Mouse (Mus musculus): Measurements from ENCODE around the gene Qpctl. TPM values are rescaled to one million over a fixed set of nuclear protein-coding genes. Genes with fewer than 3 reads are reported as not detected.
"Not testable (repeated sequence)": the region's sequence is repeated elsewhere in the genome, so short reads cannot be mapped to it uniquely, and the experiment has no call there.

The Qpctl gene
- total RNA-seq, 4 experiments from 2014 or later = 1.6 to 2.3 (median 1.9) TPM

DNA sequence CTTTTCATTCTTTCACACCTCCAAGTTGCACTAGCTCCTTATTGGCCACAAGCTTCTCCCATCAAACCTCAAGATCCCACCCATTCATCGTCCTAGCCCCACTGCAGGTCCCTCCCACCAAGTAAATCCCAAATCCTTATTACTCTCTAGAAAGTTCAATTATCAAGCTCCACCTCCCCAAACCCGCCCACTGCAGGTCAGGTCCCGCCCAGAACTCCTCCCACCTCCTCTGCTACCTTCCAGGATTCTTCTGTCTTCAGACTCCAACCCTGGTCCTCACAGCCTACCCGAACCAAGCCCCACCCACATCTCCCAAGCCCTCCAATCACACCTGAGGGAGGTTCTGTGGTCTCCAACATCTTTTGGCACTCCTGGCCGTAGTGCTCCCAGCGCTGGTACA, 15.1 kb upstream of the Qpctl start:
- DNase-seq (ENCODE audit: low spot score in 2 of 2) = no peak

DNA sequence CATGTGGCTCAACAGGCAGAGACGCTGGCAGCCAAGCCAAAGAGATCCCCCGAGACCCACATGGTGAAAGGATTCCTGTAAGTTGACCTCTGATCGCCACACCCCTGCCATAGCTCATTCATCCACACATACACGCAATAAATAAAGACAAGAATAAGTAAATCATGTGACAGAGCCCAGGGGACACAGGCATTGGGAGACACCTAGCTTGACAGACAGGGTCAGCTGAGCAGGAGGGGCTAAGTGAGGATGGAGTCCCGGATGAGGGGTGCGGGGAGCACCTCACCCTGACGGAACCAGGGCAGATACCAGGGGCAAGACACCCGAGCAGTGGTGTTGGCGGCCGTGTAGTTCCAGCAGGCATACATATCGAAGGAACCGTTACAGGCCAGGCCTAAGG, 14.7 kb upstream of the Qpctl start:
- DNase-seq (ENCODE audit: low spot score in 2 of 2) = no peak

DNA sequence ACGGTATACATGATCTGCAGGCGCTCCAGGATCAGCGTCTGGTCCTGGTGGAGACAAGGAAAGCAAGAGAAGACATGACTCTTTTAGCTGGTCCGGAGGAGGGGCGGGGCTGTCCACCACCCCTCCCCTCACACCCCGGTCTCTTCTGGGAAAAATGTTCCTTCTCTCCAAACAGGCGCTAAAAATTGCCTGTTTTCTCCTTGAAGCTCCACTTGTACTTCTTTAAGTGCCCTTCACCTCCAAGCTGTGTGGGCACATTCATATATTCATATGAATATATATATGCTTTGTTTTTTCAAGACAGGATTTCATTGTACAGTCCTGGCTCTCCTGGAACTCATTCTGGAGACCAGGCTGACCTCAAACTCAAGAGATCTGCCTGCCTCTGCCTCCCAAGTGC, 13.8 kb upstream of the Qpctl start:
- DNase-seq (ENCODE audit: low spot score in 2 of 2) = no peak

DNA sequence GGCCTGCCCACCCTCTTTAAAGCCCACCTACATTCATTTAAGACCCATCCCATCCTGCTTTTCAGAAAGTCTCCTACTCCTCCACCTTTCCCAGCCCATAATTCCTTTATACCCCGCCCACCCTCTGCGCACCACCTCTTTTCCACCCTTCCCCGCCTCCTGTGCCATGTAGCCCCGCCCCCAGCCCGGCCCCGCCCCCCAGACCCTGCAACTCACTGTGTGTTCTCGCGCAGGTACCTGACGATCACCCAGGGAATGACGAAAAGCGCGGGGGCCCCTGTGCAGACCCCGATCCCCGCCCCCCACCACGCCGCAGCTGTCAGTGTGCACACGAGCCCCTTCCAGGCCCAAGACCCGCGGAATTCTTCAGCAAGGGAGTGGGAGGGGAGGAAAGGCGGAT, 11.0 kb upstream of the Qpctl start:
- no peak for DNase-seq (ENCODE audit: low spot score in 2 of 2)

DNA sequence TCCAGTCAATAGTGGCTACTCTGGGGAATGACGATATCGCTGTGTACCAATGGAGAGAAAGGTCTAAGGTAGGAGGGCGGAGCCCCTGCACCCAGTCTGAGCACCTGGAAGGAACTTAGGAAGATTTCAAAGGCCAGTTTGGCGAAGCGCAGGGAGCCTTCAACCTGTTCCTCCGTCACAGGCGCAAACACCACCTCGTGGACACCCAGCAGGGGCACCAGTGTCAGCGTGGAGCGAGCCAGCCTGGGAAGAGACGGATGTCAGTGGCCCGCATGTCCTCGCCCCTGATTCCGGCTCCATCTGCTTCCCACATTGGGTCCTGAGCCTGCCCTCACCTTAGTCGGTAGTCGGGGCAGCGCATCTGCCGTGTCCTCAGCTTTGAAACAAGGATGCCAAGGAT, 10.3 kb upstream of the Qpctl start:
- no peak for DNase-seq (ENCODE audit: low spot score in 2 of 2)

DNA sequence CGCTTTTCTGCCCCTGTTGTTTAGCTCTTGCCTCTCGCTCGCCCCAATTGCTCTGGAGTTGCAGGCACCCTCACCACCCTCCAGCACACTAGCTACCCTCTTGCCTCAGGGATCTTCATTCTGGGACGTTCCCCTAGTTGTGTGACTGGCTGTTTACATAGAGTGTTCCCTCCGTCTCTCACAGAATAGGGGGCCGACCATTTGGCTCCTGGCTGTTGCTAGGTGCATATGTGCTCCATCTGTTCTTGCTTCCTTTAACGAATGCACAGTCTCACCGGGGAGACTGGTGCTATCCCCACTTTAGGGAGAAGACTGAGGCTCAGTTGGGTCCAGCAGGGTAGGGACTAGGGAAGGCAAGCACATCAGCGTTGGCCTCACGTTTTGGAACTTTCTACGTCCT, 9.5 kb upstream of the Qpctl start:
- no peak for DNase-seq (ENCODE audit: low spot score in 2 of 2)

DNA sequence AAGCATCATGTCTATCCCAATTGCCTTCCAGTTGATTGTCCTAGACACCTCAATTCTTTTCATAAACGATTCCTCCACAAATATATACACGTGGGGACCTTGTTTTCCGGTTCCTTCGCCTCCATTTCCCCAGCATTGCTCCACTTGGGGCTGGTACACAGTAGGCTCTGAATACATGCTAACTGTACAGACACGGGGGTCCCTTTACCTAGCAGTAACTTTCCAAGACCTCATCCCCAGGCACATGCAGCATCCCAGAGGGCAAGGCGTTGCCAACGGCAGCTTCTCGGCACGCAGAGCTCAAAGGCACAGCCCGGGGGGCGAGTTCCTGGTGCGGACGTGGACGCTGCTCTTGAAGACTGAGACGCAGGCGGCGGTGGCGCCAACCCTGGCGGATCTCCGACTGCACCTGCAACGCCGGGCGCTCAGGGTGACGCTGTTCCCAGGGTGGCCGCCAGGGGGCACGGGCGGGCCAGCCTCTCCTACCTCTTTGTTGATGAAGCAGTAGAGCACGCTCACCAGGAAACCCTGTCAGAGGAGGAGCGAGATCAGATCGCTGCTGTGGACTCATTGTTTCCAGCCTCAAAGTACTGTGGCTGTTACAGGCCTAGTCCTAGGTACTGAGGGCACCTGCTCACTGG, 8.2 kb upstream of the Qpctl start:
- peak; percentile 83 to 87 for DNase-seq (ENCODE audit: low spot score in 2 of 2)

DNA sequence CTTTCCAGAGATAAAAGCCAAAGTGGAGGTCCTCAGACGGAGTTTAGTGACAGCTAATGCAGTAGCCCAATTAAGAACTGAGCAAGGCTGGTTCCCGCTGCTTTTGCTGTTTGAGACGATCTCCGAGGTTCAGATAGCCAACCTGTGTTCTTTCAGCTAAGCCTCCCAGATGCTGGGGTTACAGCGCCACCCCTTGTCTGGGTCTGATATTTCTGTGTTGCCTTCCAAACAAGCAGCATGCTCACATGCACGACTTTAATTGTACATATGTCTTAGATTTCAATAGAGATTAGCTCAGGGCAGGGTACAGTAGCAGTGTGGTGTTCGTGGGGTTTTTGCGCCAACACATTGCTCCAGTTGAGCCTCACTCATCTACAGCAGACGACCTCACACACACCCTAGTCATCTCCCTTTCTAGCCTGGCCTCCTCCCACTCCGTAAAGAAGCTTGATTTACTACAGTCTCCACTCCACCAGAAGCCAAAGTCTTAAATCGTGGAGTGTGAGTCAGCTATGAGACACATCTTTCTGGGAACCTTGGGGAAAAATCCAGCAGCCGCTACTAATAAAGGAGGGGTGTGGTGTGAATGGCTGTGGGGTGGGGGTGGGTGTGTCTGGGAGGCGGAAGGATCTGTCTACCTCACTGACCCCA, 6.9 kb upstream of the Qpctl start:
- no peak for DNase-seq (ENCODE audit: low spot score in 2 of 2)

DNA sequence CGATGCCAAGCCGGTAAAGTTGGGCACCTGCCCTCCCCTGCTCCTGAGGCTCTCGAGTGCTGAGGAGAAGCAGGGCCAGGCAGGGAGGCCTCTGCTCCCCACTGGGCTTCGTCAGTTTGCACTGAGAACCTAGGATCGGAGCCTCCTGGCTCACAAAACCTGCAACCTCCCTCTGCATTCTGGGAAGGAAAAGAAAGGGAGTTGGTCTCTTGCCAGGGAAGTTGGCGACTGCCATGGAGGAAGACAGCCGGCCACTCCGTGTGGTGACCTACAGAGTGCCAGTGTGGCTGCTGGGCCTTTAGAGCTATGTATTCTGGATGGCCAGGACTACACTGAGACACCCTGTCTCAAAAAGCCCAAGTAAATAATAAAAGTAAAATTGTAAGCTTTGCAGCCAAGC, 5.7 kb upstream of the Qpctl start:
- no peak for DNase-seq (ENCODE audit: low spot score in 2 of 2)

DNA sequence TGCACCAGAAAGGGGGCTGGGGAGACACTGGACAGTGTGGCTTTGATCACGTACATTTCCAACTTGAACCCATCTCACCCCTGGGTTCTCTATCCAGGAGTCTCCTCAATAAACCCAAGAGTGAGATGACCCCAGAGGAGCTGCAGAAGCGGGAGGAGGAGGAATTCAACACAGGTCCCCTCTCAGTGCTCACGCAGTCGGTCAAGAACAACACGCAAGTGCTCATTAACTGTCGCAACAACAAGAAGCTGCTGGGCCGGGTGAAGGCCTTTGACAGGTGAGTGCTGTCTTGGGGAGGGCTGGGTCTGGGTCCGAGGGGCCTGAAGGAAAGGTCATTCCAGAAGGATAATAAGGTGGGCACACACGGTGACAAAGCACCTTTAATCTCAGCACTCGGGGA, 2.0 kb upstream of the Qpctl start:
- not testable (repeated sequence) for DNase-seq (ENCODE audit: low spot score in 2 of 2)

DNA sequence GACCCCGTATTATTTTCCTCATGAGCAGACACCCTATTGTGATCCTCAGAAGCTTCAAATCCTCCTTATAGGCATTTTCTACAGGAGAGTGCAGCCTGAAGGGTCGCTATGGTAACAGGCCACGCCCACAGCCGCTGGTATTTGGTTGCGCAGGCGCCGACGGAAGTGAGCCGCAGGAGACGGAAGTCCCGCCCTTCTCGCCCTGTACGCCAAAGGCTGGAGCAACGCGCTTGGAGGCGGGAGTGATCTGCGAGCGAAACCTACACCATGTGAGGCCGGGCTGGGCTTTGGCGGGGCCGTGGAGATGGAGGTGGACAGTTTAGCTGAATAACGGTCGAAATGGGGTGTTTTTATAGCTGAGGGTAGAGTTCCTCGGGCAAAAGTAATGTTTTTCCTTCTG, 535 bp upstream of the Qpctl start, which contains the start of gene Snrpd2:
Gene Snrpd2, plus strand, starts transcription at position 97 of the 400 bp plus-strand sequence.
- DNase-seq (ENCODE audit: low spot score in 2 of 2) = peak; percentile 90 to 95

DNA sequence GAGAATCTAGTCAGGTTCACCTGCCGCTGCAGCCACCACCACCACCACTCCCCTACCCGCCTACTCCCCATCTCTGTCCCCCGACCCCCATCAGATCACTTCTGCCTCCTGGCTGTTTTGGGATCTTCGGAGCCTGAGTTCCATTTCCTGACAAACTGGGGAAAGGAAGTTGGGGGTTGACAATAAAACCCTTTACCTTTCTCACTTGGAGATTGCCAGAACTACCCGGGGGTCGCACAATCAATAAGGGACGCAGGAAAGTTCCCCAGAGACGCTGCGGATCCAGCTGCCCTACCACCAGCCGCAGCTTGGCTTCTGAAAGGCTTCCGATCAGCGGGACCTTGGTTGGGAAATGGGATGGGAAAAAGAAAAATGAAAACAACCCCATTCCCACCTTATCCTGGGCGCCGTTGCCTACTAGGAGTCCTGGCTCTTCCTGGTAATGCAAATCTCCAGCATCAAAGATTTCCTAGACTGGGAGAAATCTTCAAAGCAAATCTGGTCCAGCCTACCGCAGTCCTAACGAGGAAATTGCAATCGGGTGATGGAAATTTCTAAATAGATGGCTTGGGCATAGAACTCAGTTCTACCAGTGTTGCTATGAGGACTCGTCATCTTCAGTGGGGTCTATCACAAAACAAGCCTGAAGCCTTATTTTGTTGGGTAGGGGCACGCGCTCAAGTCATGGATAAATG, 764 bp downstream of the Qpctl start:
- no peak for DNase-seq (ENCODE audit: low spot score in 2 of 2)

DNA sequence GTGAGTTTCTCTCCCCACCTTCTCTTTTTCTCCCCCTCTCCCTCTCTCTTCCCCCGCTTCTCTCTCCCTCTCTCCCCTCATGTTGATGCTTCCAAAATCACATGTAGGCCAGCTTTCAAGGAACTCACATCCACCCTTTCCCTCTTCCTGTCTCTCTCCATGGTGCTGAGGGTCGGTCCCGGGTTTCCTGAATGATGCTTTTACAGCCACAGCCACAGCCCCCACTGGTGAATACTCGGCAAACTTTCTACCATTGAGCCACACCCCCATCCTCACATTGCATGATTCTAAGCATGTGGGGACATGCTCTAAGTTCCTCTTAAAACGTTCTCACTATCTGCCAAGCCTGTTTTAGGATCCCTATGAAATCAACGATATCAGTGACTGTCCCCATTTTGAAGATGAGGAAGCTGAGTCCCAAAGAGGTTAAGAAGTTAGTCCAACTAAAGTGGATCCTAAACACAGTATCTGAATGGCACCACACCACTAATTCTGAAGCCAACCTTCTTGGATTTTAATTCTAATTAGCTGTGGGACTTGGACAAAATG, 1.5 kb downstream of the Qpctl start:
- DNase-seq (ENCODE audit: low spot score in 2 of 2) = no peak

DNA sequence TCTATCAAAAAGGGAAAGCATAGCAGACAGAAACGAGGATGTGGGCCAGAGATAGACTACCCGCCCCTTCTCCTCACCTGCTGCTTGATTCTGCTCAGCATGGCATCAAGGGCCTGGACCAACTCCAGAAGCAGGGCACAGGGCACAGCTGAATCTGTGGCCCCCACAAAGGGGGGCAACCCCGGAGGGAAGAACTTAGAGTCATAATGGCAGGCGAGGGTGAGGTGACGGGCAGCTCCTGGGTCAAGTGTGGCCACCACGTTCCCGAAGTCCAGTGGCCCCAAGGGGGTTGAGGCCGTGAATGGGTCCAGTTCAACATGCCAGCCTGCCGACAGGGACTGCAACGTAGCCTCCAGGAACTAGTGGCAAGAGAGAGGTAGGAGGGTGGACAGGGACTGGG, 2.3 kb downstream of the Qpctl start:
- no peak for DNase-seq (ENCODE audit: low spot score in 2 of 2)

DNA sequence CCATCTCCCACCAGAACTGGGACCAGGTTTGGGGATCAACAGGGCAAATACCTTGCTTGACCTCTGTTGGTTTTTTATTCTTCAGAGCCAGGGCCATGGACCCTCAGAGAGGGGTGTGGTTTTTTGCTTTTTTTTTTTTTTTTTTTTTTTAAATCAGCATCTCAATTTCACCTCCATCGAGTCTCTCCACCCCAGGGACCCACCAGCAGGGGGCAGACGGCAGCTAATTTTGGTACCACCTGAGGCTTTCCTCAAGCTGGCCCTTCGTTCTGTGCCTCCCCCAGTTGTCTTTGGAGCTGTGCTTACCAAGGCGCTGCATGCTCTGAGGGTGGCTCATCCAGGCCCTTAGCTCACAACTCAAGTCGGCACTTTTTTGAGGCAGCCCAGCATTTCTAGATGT, 11.7 kb downstream of the Qpctl start:
- DNase-seq (ENCODE audit: low spot score in 2 of 2) = peak in 1 of 2 experiments; percentile 40

DNA sequence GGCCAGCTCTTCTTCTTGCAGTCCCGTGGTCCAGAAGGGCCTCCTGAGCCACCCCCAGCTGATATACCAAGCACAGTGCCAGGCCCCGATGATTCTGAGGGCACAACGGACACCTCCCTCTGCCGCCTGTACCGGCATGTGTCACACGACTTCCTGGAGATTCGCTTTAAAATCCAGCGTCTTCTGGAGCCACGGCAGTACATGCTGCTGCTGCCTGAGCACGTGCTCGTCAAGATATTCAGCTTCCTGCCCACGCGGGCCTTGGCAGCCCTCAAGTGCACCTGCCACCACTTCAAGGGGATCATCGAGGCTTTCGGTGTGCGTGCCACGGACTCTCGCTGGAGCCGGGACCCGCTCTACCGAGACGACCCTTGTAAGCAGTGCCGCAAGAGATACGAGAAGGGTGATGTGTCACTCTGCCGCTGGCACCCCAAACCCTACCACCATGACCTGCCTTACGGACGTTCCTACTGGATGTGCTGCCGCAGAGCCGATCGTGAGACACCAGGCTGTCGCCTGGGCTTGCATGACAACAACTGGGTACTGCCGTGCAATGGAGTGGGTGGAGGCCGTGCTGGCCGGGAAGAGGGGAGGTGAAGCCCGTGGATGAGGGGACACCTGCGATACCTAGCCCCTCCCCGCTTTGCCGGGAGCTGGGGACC, 12.3 kb downstream of the Qpctl start:
- no peak for DNase-seq (ENCODE audit: low spot score in 2 of 2)

DNA sequence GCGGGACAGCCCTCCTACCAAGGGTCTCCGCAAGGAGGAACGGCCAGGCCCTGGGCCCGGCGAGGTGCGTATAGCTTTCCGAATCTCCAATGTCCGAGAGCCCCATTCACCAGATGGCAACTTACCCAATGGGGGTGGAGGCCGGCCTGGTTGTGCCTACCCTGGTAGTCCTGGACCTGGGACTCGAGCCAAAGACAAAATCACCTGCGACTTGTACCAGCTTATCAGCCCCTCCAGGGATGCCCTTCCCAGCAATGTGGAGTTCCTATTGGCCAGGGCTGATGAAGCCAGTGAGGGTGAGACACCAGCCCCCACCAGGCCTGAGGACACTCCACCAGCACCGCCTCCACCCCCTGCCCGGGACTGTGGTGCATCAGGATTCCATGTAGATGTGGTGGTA, 12.9 kb downstream of the Qpctl start:
- no peak for DNase-seq (ENCODE audit: low spot score in 2 of 2)

DNA sequence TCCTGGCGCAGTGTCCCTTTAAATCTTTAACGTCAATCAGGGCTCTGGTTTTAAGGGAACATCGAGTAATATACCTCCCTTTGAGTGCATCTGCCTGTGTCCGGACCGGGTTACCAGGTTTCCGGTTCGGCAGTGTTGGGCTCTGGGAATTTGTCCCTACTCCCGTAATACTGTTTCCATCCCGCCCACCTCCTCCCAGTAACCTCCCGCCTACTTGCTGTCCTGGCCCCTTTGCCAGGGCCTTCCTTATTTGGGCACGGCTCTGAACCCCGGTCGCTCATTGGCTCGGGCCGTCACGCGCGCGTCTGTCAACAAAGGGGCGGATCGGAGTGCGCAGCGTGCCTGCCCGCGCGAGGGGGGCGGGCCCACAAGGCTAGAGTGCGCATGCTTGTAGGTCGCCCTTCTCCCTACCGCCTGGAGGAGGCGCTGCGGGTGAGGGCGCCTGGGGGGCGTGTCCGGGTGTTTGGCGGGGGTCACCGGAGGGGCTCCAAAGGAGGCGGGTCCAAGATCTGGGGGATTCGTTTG, 17.7 kb downstream of the Qpctl start:
- peak; percentile 97 to 99 for DNase-seq (ENCODE audit: low spot score in 2 of 2)

DNA sequence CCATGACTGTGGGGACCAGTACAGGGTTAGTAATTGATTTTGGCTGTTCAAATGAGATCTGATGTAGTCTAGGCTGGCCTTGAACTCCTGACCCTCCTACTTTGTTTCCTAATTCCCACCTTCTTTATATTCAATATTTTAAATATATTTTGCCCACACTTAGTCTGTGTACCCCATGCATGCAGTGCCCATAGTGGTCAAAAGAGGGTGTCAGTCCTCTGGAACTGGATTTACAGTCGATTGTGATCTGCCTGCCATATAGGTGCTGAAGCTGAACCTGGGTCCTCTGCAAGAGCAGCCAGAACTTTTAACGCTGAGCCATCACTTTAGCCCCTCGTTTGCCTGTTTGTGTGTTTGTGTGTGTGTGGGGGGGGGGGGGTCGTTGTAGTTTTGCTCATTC, 18.4 kb downstream of the Qpctl start:
- DNase-seq (ENCODE audit: low spot score in 2 of 2) = no peak

DNA sequence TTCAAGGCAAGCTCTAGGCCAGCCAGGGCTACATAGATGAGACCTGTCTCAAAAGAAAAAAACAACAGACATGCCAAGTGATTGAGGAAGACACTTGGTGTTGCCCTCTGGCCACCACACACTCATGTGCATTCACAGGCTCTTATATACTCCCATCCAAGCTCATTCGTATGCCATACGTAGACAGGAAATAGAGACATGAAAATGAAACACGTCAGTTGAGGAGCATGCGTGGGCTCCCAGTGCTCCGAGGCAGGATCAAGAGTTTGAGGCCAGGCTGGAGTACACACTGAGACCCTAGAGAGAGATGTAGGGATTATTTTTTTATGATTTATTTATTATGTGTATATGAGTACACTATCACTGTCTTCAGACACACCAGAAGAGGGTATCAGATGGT, 19.7 kb downstream of the Qpctl start:
- no peak for DNase-seq (ENCODE audit: low spot score in 2 of 2)

DNA sequence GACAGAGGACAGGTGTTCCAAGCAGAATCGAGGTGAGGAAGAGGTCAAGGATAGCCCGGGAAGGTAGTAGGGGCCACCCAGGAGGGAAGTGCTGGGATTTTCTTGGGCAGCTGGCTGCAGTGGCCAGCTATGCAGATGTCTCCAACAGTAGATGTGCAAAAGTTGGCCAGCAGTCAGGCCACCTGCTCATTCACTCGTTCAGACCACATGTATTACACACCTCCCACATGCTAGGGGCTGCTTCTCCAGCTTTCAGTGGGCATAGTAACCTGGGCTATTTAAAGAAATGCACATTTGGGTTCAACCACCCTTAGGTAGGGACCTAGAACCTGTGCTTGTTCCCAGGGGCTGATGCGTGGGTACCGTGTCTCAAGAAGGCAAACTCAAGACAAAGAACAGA, 21.3 kb downstream of the Qpctl start:
- DNase-seq (ENCODE audit: low spot score in 2 of 2) = no peak

DNA sequence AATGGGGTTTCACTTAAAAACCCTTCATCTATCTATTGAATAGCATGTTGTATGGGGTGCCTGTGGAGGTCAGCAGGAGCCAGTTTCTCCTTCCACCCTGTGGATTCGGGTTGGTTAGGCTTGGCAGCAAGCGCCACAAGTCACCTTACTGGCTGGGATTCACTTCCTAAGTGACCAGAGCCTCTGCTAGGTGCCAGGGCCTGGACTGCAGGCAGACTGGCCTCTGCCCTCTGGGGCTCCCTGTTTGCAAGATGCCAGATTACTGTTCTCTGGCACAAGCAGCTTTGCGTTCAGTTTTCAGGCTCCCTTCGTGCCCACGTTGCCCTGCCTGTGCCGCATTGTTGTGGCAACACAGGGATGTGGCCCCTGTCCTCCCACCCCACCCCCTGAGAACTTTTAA, 24.4 kb downstream of the Qpctl start:
- DNase-seq (ENCODE audit: low spot score in 2 of 2) = no peak

Data from gastrocnemius, adult 8-10 months (tissue).